Comparison of ENCODE assay signal across 8 mouse cellular contexts in the genomic region with DNA sequence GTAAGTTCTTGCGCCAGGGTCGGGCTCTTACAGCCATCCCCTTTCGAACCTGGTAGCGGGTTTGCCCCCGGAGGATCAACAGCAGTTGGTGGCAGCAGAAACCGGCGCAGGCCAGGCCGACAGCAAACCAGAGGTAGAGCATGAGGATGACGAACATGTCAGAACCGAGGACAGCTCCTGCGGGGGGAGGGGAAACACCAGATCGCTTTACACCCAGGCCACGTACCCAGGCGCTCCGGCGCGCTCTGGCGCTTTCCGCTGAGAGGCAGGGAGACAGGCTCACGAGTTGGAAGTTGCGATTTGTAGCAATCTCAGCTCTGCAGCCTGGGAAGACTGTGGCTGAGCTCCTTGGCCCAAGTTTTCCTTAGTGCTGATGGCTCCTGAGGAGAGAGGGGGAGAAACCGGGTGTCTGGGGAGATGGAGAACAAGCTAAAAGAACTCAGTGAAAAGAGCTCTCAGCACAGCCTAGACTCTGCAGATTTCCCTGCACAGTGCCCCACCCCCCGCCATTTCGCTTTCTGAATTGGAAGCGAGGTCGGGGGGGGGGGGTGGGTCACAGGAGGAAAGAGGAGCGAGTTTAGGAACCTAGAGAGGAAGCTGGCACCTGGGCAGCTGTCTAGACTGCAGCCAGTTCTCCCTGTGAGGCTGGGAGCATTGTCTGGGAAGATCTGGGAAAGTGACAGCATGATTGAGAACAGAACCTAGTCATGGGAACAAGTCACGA. TPM values are rescaled to one million over a fixed set of nuclear protein-coding genes. Genes with fewer than 3 reads are reported as not detected.
DNase-seq lines count a peak whose midpoint lies in the region; ATAC-seq lines count a peak whose summit lies in the region.

No protein-coding gene starts in this region.

- 2% methylated on average over 28 of the region's 28 CpGs for WGBS in forebrain, embryonic 10.5 days
- WGBS in heart, embryonic 16.5 days: 5% methylated on average over 28 of the region's 28 CpGs

- no peaks in the 10 kb centered on the region for H3K36me3 ChIP-seq in forebrain, embryonic 10.5 days (replicated peaks)
- no peaks in the 10 kb centered on the region for H3K36me3 ChIP-seq in heart, embryonic 16.5 days (ENCODE audit: control insufficient read depth, insufficient read depth)

- H3K27me3 ChIP-seq in forebrain, embryonic 10.5 days (ENCODE audit: poor library complexity, severe bottlenecking): peaks cover 85% of the 10 kb centered on the region
- H3K27me3 ChIP-seq in heart, embryonic 16.5 days (ENCODE audit: control insufficient read depth, insufficient read depth, low read length): peaks cover 74% of the 10 kb centered on the region

- H3K4me2 ChIP-seq in heart, embryonic 16.5 days (ENCODE audit: low read depth, low read length): no peak overlapping the region

- no peak overlapping the region for H3K27ac ChIP-seq in forebrain, embryonic 10.5 days
- H3K27ac ChIP-seq in heart, embryonic 16.5 days (ENCODE audit: low read length): no peak overlapping the region

- peak; percentile 45 to 75 for DNase-seq in spleen, postnatal 4 days (ENCODE audit: low spot score in 2 of 2)
- DNase-seq in spleen, adult 12 weeks (ENCODE audit: low spot score): no peak
- peak; percentile 68 for DNase-seq in forebrain, embryonic 10.5 days (ENCODE audit: extremely low spot score, low spot score)
- DNase-seq in kidney, postnatal 10 days: peak; percentile 83
- DNase-seq in lung, postnatal 10 days: peak; percentile 70
- peak; percentile 69 for DNase-seq in retina, postnatal 1 day

- no peaks in the 10 kb centered on the region for H3K9me3 ChIP-seq in forebrain, embryonic 10.5 days
- H3K9me3 ChIP-seq in heart, embryonic 16.5 days (replicated peaks; ENCODE audit: control insufficient read depth, low read length): no peaks in the 10 kb centered on the region

- H3K4me3 ChIP-seq in forebrain, embryonic 10.5 days: peak overlapping the region; percentile 38
- H3K4me3 ChIP-seq in heart, embryonic 16.5 days (ENCODE audit: low read length): no peak overlapping the region

- peaks cover 13% of the 10 kb centered on the region for H3K4me1 ChIP-seq in forebrain, embryonic 10.5 days
- peaks cover 3% of the 10 kb centered on the region; the same call in 1 of the 2 replicates for H3K4me1 ChIP-seq in heart, embryonic 16.5 days (ENCODE audit: control insufficient read depth, insufficient read depth, low read length)

- no peak overlapping the region for H3K9ac ChIP-seq in heart, embryonic 16.5 days (ENCODE audit: low read length)

- ATAC-seq in heart, embryonic 16.5 days (replicated peaks; ENCODE audit: extremely low read depth, insufficient read depth, low FRiP score): peak; percentile 75; the same call in 1 of the 2 replicates
- ATAC-seq in cerebellum, adult (ENCODE audit: insufficient number of reproducible peaks, low FRiP score, low TSS enrichment): no peak

RNA-seq across cellular contexts. Expression of a gene that starts 6.6 kb away (rescaled TPM):
- 0.07 TPM in 1 of 2 replicates, not detected in the other for polyA plus RNA-seq in forebrain, embryonic 10.5 days (2016; fragmentation: Nextera tagmentation; extraction: Ambion mirVana)
- 0.07 TPM in 2 replicates for polyA plus RNA-seq in heart, embryonic 16.5 days (2015; fragmentation: Nextera tagmentation; extraction: Ambion mirVana)

RNA-seq across cellular contexts. Expression of a gene that starts 36.8 kb away (rescaled TPM):
- polyA plus RNA-seq in forebrain, embryonic 10.5 days (2016; fragmentation: Nextera tagmentation; extraction: Ambion mirVana): 39.1 and 40.4 TPM in 2 replicates
- 25.1 and 25.9 TPM in 2 replicates for polyA plus RNA-seq in heart, embryonic 16.5 days (2015; fragmentation: Nextera tagmentation; extraction: Ambion mirVana)

RNA-seq across cellular contexts. Expression of a gene that starts 37.5 kb away (rescaled TPM):
- polyA plus RNA-seq in forebrain, embryonic 10.5 days (2016; fragmentation: Nextera tagmentation; extraction: Ambion mirVana): 0.15 TPM in 1 of 2 replicates, not detected in the other
- 0.11 TPM in 1 of 2 replicates, not detected in the other for polyA plus RNA-seq in heart, embryonic 16.5 days (2015; fragmentation: Nextera tagmentation; extraction: Ambion mirVana)
